Comparison of ENCODE assay signal across 17 mouse cellular contexts in genomic region chr4:48554132-48554531, GRCm38 (mm10). TPM values are rescaled to one million over a fixed set of nuclear protein-coding genes. Genes with fewer than 3 reads are reported as not detected.
DNase-seq lines count a peak whose midpoint lies in the region; ATAC-seq lines count a peak whose summit lies in the region.
"Had no signal": no experiment of that assay in that cellular context is flagged by ENCODE, and none has a peak within 500 bp of the region (broad histone marks: within the 10 kb centered on the region; RNA-seq: fewer than 3 reads in every experiment).

No protein-coding gene starts in this region.

- peak; percentile 4 for DNase-seq in thymus, postnatal 14 days
- DNase-seq in thymus, postnatal 25 days, result no peak
- DNase-seq in left cerebral cortex, postnatal 10 days (ENCODE audit: extremely low spot score in 1 of 2, low spot score in 2 of 2), result no peak
- DNase-seq in B cell, adult 2 months, result no peak
- DNase-seq: adrenal gland, postnatal 10 days; cerebellum, adult 11-12 months; cerebellum, adult 9-10 months; cerebellum, postnatal 36 days; gastrocnemius, postnatal 36 days; heart, adult 2 months; heart, postnatal 4 days had no signal

- ATAC-seq in hematopoietic stem cell, adult 5-6 weeks (replicated peaks in 1 of 2; ENCODE audit: insufficient read depth in 1 of 2, low FRiP score in 2 of 2, low TSS enrichment in 1 of 2, low read depth in 1 of 2, poor library complexity in 2 of 2, severe bottlenecking in 2 of 2), result peak; percentile 87 to 91
- ATAC-seq in monocyte, adult 5-6 weeks (replicated peaks; ENCODE audit: insufficient number of reproducible peaks, low FRiP score, low TSS enrichment, poor library complexity, severe bottlenecking), result peak; percentile 66; the same call in 1 of the 2 replicates
- ATAC-seq in erythroblast, adult 5-6 weeks (replicated peaks; ENCODE audit: low FRiP score, poor library complexity, severe bottlenecking), result no peak
- ATAC-seq: forebrain, embryonic 15.5 days; hindbrain, postnatal 0 days had no signal

- intact Hi-C loops in left cerebral cortex, postnatal 10 days (cut with DNase I), result no loop called here

RNA-seq across cellular contexts. Expression of gene Msantd3, which starts 14.4 kb away (rescaled TPM):
- total RNA-seq in hematopoietic stem cell, adult 5-6 weeks (2017), result 25.4 and 27.7 TPM in 2 replicates
- total RNA-seq in monocyte, adult 5-6 weeks (2017), result 2.0 to 6.0 TPM (median 2.3 TPM) in 3 replicates
- 3.7 and 15.5 TPM in 2 replicates for total RNA-seq in erythroblast, adult 5-6 weeks (2015; ENCODE audit: low replicate concordance)
- total RNA-seq in erythroblast, adult 5-6 weeks (2017; ENCODE audit: low replicate concordance), result 3.7 and 13.7 TPM in 2 replicates
- 10 to 100 TPM; 27.6 to 33.1 TPM for total RNA-seq in left cerebral cortex, postnatal 10 days (2021)

RNA-seq across cellular contexts. Expression of gene Tmeff1, which starts 30.8 kb away (rescaled TPM):
- total RNA-seq in hematopoietic stem cell, adult 5-6 weeks (2017), result 0.50 and 1.1 TPM in 2 replicates
- total RNA-seq in monocyte, adult 5-6 weeks (2017), result 0.48 TPM in 1 of 3 replicates, not detected in the others
- total RNA-seq in erythroblast, adult 5-6 weeks (2015; ENCODE audit: low replicate concordance), result not detected in 2 replicates
- not detected in 2 replicates for total RNA-seq in erythroblast, adult 5-6 weeks (2017; ENCODE audit: low replicate concordance)
- total RNA-seq in left cerebral cortex, postnatal 10 days (2021), result 100 to 1,000 TPM; 172 TPM
- total RNA-seq: G1E had no signal

Comparison
In these comparisons a context has a peak if more than half of its experiments do, and no peak if none do; other contexts are left out.
1. RNA of gene Tmeff1, which starts 30.8 kb away (total RNA-seq): 172 TPM in left cerebral cortex, postnatal 10 days; 0.50 to 1.1 TPM in hematopoietic stem cell, adult 5-6 weeks, 0.48 TPM in monocyte, adult 5-6 weeks and not detected in erythroblast, adult 5-6 weeks; every median in the first group is over 10 times any median in the second.